Mouse (Mus musculus) olfactory bulb, adult 2 months (tissue): ENCODE data around the gene Igf2bp3. TPM values are rescaled to one million over a fixed set of nuclear protein-coding genes. Genes with fewer than 3 reads are reported as not detected.

ENCODE experiments used
- H3K27ac ChIP-seq: fragments of 200-500 bp; 2 replicates; pipeline ENCODE4 v1.5.1; 2012; ENCODE audit warnings: low read depth, low read length; ENCODE audit not compliant: insufficient read depth
- H3K4me1 ChIP-seq: fragments of 200-500 bp; 2 replicates; pipeline ENCODE4 v1.6.1; 2012; ENCODE audit warnings: low read length; ENCODE audit not compliant: control insufficient read depth, insufficient read depth
- H3K4me3 ChIP-seq: fragments of 200-500 bp; 2 replicates; pipeline ENCODE4 v1.5.1; 2012; ENCODE audit warnings: mild to moderate bottlenecking, low read depth, low read length, moderate library complexity; ENCODE audit not compliant: insufficient read depth
- CTCF ChIP-seq: fragments of 200-500 bp; IDR thresholded peaks from 2 replicates; pipeline ENCODE4 v1.5.1; 2012; ENCODE audit warnings: low read depth, mild to moderate bottlenecking, low read length, moderate library complexity; ENCODE audit not compliant: insufficient read depth
- POLR2A ChIP-seq: fragments of 200-500 bp; IDR thresholded peaks from 2 replicates; pipeline ENCODE4 v1.6.1; 2012; ENCODE audit warnings: mild to moderate bottlenecking, low read depth, low read length, moderate library complexity; ENCODE audit not compliant: insufficient read depth
- WGBS: fragments of 180-500 bp; shearing (Covaris S2); methylation state at CpG from one replicate; pipeline ENCODE4 v1.1.7; 2018; 5-methylcytosine and 5-hydroxymethylcytosine counted together
- polyA plus RNA-seq: library from polyadenylated mRNA; stranded (reverse); fragments of >200 nt; gene quantifications from 2 replicates; pipeline ENCODE4 v1.2.4, GENCODE M21; 2012; ENCODE audit warnings: low replicate concordance; ENCODE audit not compliant: missing spikeins, insufficient read depth, insufficient read length

Gene Igf2bp3
- polyA plus RNA-seq, 1 experiment = not detected

DNA sequence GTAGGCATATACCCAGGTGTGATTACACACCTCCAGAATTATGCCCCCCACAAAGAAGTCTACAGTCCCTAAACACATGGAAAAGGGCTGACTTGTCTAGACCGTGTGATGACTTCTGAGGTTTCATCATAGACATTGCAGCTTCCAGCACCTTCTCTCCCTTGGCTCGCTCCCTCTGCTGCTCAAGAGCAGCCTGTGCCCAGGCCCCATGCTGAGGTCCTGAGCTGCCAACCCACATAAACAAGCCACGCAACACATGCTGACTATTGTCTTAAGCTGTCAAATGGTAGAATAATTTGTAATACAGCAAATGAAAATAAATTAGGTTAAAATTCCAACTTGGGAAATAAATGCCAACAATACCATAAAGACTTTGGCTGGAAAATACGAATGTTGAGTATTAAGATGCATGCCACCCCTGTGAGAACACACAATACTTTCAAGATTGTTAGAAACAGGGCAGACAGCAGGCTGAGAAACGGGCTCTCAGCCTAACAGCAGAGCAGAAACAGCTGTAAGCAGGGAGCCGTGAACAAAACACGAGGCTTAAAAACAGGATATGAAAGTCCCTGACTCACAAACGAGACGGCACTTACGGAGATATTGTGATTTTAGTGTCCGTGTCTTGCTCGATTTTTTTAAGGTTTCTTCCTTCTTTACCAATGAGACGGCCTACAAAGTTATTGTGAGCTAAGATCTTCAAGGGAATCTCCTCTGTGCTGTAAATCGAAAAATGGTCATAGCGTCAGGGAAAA is 107.8 kb downstream of the Igf2bp3 start:
- 76% methylated on average over 15 of the region's 15 CpGs for WGBS
- Histone ChIP-seq H3K4me1 (no peaks in the 10 kb centered on the region), H3K4me3 (no peak overlapping the region), H3K27ac (no peak overlapping the region)
- TF ChIP-seq CTCF = no peak
- no peak for TF ChIP-seq POLR2A

DNA sequence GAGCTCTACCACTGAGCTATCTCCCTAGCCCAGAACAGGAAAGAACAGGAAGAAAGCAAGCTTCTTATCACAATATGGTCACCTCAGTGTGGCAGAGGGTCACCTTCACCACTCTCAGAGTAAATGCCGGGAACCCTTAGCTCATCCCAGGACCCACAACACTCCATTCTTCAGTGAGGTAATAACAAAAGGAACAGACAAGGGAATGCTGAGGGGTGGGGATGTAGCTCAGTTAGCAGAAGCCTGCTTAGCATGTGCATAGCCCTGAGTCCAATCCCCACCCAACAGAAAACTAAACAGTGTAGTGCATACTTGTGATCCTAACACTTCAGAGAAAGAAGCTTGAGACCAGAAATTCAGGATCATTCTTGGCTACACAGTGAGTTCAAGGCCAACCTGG is 115.7 kb downstream of the Igf2bp3 start:
- Histone ChIP-seq H3K4me1 (peaks cover 9% of the 10 kb centered on the region), H3K27ac (no peak overlapping the region), H3K4me3 (no peak overlapping the region)
- WGBS = 86% methylated on average over 1 of the region's 1 CpGs
- TF ChIP-seq POLR2A = no peak
- no peak for TF ChIP-seq CTCF

DNA sequence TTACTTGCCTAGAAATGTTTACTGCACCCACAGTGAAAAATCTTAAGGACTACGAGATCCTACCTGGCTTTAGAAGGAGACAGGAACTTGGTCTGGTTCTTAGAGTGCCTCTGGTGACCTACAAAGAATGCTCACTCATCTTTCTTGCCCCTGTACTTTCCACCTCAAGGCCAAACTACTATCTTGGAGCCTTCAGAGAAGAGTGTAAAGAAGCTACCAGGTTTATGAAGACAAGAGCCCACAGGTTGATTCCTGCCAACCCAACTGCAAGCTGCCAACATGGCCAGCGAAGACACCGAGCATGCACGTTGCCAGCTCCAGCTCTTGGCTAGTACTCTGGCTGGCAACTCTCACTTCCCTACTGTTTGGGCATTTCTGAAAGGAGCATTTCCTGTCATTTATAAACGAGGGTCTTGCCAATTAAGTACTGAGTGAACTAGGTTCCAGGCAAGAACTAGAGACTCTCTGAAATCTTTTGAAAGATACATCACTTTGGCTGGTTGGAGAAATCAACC is 117.1 kb downstream of the Igf2bp3 start:
- TF ChIP-seq POLR2A (no peak), CTCF (no peak)
- Histone ChIP-seq H3K4me1 (peaks cover 9% of the 10 kb centered on the region), H3K27ac (no peak overlapping the region), H3K4me3 (no peak overlapping the region)
- 47% methylated on average over 5 of the region's 5 CpGs for WGBS

DNA sequence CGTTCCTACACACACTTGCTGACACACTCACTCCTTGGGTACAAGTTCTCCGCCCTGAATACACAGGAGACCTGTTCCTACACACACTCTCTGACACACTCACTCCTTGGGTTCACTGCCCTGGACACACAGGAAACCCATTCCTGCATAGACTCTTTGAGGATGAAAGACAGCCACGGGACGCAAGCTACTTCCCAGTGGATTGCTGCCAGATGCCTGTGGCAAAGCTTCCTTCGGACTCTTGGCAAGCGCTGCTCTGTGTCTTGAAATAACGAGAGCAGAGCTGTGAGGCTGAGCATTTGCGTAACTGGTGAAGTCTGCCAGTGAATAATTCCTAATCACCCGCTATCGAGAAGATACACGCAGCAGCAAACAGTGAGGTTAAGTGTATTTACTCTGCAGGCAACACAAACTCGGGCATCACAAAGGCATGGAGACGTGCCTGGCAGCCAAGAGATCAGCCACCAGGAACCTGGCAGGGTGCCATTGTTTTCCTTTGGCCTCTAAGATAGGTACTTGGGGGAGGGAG is 117.8 kb downstream of the Igf2bp3 start:
- Histone ChIP-seq H3K27ac (no peak overlapping the region), H3K4me3 (no peak overlapping the region), H3K4me1 (peaks cover 9% of the 10 kb centered on the region)
- WGBS = 26% methylated on average over 13 of the region's 13 CpGs
- no peak for TF ChIP-seq CTCF
- no peak for TF ChIP-seq POLR2A

DNA sequence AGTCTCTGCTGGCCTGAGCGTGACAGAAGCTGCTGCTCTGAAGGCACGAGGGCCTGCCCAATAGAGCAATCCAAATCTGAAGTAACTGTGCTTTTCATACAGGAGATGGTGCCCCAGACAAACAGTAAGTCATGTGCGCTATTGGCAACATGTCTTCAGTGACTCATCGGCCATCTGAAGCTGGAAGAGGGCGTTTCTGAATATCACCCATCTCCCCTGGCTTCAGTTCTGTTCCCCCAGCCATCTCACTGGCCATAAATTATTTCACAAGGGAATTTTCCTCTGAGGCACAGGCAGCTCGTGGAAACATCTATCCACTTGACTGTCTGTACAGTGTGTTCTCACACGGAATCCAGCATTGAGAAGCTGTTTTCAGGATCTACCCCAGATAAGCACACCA is 118.3 kb downstream of the Igf2bp3 start:
- Histone ChIP-seq H3K27ac (no peak overlapping the region), H3K4me1 (peaks cover 9% of the 10 kb centered on the region), H3K4me3 (no peak overlapping the region)
- TF ChIP-seq POLR2A (no peak), CTCF (no peak)
- WGBS = 42% methylated on average over 7 of the region's 7 CpGs

DNA sequence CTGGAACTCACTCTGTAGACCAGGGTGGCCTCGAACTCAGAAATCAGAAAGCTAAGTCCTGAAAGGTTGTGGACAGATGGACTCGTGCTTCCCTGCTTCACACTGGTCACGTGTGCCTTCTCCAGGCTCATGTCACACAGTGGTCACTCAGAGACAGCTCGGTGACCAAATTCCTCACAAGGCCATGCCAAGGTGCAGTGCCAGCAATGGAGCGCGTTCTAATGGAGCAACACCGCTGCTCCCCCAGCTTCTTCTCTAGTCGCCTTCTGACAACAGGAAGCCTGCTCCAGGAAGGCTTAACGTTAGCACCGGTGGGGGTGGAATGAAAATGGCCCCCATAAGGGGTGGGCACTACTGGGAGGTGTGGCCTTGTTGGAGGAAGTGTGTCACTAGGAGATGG is 119.8 kb downstream of the Igf2bp3 start:
- Histone ChIP-seq H3K4me3 (no peak overlapping the region), H3K27ac (no peak overlapping the region), H3K4me1 (peaks cover 9% of the 10 kb centered on the region)
- no peak for TF ChIP-seq POLR2A
- TF ChIP-seq CTCF = no peak
- WGBS = 84% methylated on average over 10 of the region's 10 CpGs

DNA sequence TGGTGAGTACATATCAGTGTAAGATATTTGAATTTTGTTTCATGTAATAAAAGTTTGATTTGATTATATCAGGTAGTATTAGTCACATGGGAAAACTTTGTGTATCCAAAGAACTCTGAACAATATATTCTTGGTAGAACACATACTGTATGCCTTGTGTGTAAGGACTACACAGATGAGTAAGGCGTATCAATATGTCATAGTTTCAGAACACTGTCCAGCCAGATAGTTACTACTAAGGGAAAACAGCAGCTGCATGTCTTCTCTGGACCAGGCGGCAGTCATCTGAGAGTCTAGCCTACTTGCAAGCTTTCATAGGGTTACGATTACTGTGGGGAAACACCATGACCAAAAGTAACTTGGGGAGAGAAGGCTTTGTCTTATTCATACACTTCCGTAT is 131.7 kb downstream of the Igf2bp3 start:
- no peak overlapping the region for H3K4me3 ChIP-seq
- TF ChIP-seq CTCF (no peak), POLR2A (no peak)
- WGBS = 91% methylated on average over 4 of the region's 4 CpGs
- peaks cover 3% of the 10 kb centered on the region; the same call in 1 of the 2 replicates for H3K4me1 ChIP-seq
- no peak overlapping the region for H3K27ac ChIP-seq

DNA sequence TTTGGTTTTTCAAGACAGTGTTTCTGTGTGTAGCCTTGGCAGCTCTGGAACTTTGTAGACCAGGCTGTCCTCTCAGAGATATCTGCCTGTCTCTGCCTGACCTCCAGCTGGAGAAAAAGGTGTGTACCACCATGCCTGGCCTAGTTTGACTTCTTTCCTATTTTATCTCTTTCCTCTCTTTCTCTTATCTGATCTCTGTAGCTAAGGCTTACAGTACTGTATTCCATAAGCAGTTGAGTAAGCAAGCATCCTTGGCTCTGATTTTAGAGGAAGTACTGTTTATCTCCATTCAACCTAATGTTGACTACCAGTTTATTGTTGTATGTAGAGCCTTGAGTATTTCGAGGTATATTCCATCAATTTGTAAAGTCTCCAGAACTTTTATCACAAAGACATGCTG is 135.4 kb downstream of the Igf2bp3 start:
- no peak overlapping the region for H3K4me3 ChIP-seq
- TF ChIP-seq POLR2A (no peak), CTCF (no peak)
- H3K27ac ChIP-seq = no peak overlapping the region
- H3K4me1 ChIP-seq = peaks cover 3% of the 10 kb centered on the region; the same call in 1 of the 2 replicates
- 89% methylated on average over 1 of the region's 1 CpGs for WGBS

DNA sequence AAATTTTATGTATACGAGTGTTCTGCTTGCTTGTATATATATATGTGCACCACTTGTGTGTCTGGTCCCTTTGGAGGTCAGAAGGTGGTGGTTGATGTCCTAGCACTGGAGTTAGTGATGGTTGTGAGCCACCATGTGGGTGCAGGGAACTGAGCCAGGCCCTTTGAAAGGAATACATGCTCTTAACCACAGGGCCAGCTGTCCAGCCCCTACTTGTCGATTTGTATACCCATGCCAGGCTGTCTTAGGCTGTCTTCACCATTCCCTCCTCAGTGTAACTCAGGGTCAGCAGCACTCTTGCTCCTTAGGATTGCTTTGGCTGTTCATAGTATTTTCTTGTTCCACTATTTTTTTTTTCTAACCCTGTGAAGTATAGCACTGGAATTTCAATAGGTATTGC is 136.9 kb downstream of the Igf2bp3 start:
- WGBS = 66% methylated on average over 2 of the region's 2 CpGs
- H3K4me1 ChIP-seq = peaks cover 3% of the 10 kb centered on the region; the same call in 1 of the 2 replicates
- no peak overlapping the region for H3K27ac ChIP-seq
- no peak for TF ChIP-seq POLR2A
- TF ChIP-seq CTCF = no peak
- H3K4me3 ChIP-seq = no peak overlapping the region
